Mouse (Mus musculus) T-helper 2 cell (primary cell): ENCODE measurements around the gene 1500009C09Rik.

Experiments used
- in situ Hi-C: fragments of 300-600 bp; cut with MboI, MseI; formaldehyde crosslinking; loops from one replicate; pipeline ENCODE4 v1.15.1; 2025; ENCODE audit warnings: high pct_unique_total_duplicates

Gene 1500009C09Rik

DNA sequence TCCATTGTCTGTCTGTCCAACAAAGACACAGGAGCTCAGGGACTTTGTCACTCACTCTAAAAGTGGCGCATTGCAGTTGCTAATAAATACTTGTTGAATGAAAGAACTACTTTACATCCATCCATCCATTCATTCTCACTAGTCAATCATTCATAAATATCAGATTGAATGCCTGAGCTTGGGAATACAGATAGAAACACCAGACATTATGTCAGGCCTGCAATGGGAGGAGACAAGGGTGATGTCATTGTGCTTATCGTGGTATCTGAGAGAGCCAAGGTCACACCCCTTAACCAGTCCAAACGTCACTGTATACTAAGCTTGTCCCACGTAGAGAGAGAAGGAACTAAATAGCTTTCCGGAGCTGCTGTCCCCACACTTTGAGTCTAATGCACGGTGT lies at the start of gene 1500009C09Rik:
Gene 1500009C09Rik (plus strand): TSS at position 301 of the 400 bp plus-strand sequence.
- in situ Hi-C loops = no loop called here

GRCm38 (mm10) chr15:82203090-82203489 lies 49.1 kb upstream of the 1500009C09Rik start:
- in situ Hi-C loops = no loop called here

DNA sequence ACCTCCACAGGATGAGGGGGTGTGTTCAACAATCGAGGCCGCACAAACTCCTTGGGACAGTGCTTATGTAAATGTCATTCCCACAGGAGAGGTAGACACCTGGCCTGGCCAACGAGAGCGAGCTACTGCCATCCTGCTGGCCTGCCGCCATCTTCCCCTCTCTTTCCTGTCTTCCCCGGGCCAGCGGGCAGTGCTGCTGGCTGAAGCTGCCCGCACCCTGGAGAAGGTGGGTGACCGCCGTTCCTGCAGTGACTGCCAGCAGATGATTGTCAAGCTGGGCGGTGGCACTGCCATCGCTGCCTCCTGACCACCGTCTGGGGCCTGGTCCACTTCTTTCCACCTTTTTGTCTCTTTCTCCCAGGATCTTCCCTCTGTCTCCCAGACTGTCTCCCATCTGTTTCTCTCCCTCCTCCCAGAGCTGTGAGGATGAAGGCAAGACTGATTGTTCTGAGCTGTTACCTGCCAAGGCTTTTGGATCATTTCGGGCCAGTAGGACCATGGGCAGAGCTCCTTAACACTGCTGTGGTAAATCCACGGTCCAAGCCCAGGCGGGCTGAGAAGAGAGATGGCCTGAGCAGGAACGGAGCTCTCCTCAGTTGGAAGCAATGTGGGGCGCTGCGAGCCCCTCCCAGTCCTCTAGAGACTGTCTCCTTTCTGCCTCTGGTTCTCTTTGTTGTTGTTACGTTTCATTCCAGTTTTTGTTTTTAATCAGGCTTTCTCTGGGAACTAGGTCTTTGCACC lies 48.4 kb upstream of the 1500009C09Rik start:
- in situ Hi-C loops = no loop called here

- in situ Hi-C loops = no loop called here
These were observed 47.4 kb upstream of the 1500009C09Rik start for GRCm38 (mm10) chr15:82204680-82205371.

GRCm38 (mm10) chr15:82206365-82207104 lies 45.7 kb upstream of the 1500009C09Rik start:
- in situ Hi-C loops = no loop called here

DNA sequence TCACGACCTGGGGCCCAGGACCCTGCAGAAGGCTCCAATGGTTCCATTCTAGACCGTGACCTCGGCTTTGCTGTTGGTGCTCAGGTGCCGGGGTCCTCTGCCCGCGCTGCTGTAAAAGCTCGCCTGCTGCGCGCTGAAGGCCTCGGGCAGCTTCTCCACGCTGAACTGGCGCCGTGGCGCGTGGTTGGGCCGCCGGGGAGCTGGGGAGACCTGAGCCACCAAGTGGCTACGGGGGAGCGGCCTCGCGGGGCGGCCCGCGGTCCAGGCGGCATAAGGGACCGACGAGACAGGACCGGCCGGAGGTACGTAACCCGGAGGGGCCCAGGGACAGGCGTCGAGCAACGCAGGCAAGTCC lies 45.1 kb upstream of the 1500009C09Rik start:
- in situ Hi-C loops = no loop called here

- in situ Hi-C loops = no loop called here
These were observed 44.5 kb upstream of the 1500009C09Rik start for GRCm38 (mm10) chr15:82207504-82208219.

- in situ Hi-C loops = no loop called here
These were observed 43.9 kb upstream of the 1500009C09Rik start for GRCm38 (mm10) chr15:82208307-82208706.

DNA sequence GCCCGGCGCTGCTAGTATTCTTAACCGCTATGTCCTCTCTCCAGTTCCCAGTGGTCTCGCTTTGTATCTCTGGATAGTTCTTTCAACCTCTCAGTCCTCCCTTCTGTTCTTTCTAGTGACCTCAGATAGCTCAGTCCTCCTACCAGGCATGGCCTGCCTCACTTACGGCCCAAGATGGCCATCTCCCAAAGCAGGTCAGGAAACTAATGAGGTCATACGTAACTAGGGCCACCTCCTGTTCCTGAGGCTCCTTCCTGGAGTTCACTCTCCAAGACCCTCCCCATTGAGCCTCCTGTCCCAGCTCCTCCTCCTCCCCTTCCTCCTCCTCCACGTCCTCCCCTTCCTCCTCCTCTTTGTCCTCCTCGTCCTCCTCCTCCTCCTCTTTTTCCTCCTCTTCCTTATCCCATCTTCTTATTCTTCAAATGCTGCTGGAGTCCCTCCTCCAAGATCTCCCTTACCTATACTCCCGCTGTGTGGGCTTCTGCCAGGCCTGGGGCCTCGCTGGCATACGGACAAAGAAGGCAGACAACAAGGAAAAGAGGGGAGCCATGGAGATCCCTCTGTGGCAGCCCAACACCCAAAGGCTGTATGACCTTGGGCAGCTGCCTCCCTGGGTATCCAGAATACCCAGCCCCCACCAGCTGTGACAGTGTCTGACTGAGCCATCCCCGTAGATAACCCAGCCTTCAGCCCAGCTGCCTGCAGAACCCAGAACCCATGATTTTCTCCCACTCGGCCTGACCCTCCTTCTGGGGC lies 42.7 kb upstream of the 1500009C09Rik start:
- in situ Hi-C loops = no loop called here

- in situ Hi-C loops = no loop called here
These were observed 41.4 kb upstream of the 1500009C09Rik start for GRCm38 (mm10) chr15:82210801-82211200.

GRCm38 (mm10) chr15:82211281-82211680 lies 40.9 kb upstream of the 1500009C09Rik start:
- in situ Hi-C loops = no loop called here

DNA sequence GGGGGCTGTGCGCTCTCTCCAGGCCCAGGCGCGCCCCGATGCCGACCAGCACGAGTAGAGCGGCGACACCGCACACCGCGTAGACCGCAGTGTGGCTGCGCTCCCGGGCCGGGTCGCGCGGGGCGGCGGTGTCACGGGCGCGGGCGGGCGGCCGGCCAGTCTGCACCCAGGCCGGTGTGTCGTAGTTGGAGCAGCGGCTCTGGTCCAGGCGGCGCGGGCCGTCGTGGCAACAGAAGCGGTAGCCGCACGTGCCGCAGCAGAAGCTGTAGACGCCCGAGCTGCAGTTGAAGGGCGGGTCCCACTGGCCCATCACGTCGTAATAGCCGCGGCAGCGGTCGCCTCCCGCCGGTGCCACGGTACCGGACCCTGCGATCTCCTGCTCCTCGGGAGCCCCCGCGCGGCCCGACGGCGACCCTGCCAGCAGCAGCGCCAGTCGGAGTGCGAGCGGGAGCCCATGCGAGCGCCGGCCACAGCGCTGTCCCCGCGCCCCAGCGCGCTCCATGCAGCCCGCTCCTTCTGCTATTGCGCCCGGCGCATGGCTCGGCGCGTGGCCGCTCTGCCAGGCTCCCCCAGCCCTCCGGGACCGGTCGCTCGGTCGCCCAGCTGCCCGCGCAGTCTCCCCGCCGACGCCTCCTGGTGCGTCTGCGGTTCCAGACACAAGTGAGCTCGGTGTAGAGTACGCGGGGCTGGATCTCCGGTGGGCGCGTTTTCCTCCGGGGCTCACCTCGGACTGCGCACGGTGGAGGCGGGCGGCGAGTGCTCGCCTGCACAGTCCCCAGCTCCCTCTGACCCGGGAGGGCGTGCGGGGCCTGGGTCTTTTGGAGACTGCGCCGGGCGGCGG lies 40.1 kb upstream of the 1500009C09Rik start:
- in situ Hi-C loops = no loop called here

DNA sequence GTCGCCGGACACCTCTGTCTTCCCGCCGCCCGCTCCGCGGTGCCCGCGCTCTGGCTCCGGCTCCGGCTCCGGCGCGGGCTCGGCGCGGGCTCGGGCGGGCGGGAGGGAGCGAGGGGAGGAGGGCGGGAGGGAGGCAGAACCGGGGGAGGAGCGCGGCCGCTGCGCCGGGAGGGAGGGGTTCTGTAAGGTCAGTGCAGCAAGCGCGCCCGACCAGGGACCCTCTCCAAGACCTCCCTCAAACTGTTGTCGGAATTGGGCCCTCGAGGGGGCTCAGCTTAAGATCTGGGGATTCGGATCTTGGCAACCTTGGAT lies 39.5 kb upstream of the 1500009C09Rik start, which contains the start of gene Shisa8:
Gene Shisa8 (minus strand): TSS at position 64 of the 312 bp plus-strand sequence.
- in situ Hi-C loops = no loop called here

DNA sequence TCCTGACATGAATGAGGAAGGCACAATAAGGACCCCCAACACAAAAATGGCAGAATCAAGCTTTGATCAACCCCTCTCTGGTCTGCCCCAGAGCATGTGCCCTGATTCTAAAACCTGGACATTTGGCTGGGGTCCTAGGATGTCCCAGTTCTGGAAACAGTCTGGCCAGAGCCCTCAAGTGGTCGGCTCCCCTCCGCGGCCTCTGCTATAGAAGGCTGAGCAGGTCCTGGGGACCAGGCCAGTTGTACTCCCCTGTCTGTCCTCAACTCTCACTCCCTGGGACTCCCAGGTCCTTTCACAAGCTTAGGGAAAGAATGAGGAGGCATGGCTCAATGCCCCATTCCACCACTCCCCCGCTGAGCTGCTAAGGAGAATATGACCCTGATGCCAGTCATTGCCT lies 39.0 kb upstream of the 1500009C09Rik start:
- in situ Hi-C loops = no loop called here

DNA sequence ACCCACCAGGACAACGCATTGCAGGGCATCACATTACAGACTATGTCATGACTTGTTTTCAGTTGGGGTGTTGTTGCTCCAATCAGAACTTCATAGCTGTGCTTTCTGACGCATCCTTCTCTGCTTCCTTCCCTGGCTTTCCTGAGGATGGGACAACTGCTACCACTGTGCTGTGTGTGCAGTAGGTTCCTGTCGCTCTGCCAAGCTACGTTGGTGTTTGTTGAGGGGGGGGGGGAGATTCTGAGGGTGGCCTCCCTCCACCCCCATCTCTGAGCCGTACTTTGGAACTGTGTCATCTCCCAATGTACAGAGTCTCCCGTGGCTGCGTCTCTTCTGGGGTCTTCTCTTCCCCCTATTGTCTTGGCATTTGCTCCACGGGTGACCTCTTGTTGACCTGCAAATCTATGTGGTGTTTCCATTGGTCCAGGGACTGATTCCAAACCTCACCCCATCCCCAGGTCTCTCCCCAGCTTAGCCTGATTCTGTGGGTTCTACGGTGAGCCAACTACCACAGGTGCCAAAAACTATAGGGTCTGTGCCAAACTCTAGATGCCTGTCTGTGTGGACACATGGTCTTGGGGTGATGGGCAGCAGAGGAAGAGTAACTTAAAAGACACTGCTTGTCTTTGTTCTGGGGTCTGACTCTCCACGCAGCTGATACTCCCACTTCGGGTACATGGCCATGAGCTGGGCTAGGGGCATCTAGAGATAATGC lies 36.7 kb upstream of the 1500009C09Rik start:
- in situ Hi-C loops = no loop called here

GRCm38 (mm10) chr15:82216142-82216827 lies 35.9 kb upstream of the 1500009C09Rik start:
- in situ Hi-C loops = no loop called here

DNA sequence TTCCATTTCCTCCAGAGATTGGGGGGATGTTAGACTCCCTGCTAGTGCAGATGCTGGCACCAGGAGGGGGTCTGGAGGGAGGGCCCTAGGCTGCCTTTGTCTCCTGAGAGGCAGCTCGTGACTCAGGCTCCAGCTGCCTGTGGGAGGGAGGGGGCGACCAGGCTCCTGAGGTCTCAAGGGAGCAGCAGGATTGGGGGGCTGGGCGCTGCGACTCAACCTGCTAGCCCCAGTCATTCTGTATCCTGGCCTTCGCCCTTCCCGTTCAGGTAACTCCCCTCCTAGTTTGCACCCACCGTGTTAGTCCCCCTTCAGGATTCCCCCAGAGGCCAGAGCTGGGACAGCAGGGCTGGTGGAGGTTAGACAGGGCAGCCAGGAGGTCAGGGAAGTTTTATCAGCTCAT lies 35.2 kb upstream of the 1500009C09Rik start:
- in situ Hi-C loops = no loop called here

DNA sequence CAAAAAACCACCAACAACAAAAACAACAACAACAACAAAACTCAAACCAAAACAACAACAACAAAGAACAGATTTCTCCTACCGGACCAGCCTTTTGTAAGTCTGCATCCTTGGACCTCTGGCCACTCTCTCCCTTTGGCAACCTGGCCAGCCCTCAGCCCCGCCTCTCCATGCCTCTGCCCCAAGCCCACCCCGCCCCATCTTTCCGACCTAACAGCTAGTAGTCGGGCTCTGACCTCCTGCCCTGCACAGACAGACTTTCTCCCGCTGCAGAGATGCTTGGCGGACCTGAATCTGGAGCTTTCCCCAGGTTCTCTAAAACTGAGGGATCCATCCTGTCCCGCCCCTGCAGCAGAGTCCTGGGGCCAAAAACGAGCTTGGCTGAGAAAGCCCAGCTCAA lies 34.2 kb upstream of the 1500009C09Rik start:
- in situ Hi-C loops = no loop called here
